Mouse (Mus musculus) heart, postnatal 14 days (tissue): ENCODE measurements at regions not wholly inside any gene's neighbourhood (a gene's known extent, or its start where the extent isn't known, plus 50 kb on each side); places are given as distances from the start of the nearest gene placed in this dataset.
A peak's percentile ranks its signal among the peaks of the same experiment; 100 is the strongest.

Source experiments
- DNase-seq, 2 experiments: peaks; one replicate each; pipeline ENCODE4 v3.0.0; 2021 to 2022
- intact Hi-C: fragments of 180-260 bp; cut with DNase I; formaldehyde crosslinking; loops from one replicate; pipeline ENCODE4 v1.15.1; 2025

GRCm38 (mm10) chr9:87954941-87955340, 223.9 kb upstream of the Tbx18 start:
- intact Hi-C loops, result no loop called here
- DNase-seq, result no peak

DNA sequence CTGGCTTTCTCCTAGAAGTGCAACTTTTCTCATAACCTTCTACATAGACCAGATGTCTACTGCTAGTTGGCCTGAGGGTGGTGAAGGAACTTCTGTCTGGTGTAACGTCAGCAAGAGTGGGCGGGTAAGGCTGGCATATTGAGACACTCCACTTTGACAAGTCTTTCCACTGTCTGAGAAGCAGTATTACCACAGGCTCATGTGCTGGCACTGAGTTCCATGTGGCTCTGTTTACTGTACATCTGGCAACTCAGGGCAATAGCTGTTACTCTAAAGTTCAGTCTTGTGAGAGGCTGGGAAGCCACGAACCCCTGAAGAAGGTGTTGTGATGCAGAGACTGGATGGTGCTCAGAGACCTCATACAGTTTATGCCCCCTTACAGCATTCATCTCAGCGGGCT, 230.7 kb upstream of the Tbx18 start:
- intact Hi-C loops, result no loop called here
- DNase-seq, result no peak

- DNase-seq, result no peak
- intact Hi-C loops, result no loop called here
Observed at GRCm38 (mm10) chr9:87964508-87964907, 233.4 kb upstream of the Tbx18 start.

DNA sequence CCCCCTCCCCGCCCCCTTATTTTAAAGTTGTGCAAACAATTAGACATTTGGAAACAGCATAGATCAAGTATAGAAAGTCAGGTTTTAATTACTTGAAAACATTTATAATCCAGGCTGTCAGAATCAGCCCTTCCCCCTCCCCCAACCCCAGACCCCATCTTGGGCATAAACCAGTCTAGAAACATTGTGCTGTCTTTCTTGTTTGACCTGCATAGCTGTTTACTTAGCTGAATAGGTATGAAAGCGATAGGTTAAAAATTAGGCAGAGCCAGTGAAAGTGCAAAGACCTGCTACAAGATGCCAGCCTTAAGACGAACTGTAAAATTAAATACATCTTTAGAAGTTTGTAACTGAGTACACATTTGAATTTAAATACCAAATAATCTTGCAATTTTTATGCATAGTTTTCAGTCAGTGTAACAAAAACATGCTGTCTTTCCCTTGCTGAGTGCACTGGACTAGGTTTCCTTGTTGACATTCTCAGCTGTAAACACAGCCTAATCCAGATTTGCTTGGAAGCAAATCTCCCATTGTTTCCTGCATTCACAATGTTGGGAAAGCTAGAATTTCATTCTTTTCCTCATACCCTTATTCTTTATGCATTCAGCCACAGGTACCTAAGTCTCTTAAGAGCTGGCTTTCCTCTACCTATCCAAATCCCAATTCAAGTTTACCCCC, 234.2 kb upstream of the Tbx18 start:
- no peak for DNase-seq
- intact Hi-C loops, result no loop called here

- peak; percentile 34 to 37 for DNase-seq
- intact Hi-C loops, result no loop called here
Observed at GRCm38 (mm10) chr9:87968190-87969082, 237.4 kb upstream of the Tbx18 start.

- intact Hi-C loops, result loop anchor here (10.0 kb wide), 1 partner anchor 236 kb away; the partner anchor contains the start of gene Tbx18
Observed at GRCm38 (mm10) chr9:87970586-87970985, 239.5 kb upstream of the Tbx18 start.

DNA sequence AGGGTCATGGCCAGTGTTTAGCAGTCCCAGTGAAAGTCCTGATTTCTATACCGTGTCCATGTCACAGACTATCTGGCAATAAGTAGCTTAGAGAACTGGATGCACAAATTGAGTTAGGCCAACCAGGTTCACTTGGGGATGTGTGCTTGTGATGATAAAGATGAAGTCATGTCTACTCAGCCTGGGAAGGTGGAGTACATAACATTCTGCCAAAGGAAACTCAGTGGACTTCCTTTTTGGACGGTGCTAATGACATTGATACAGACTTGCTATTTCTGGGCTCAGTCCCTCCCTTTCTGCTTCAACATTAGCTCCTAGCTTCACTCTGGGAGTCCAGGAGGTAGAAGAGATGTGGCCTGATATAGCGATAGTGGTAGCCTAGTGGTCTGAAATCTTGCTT, 240.7 kb upstream of the Tbx18 start:
- no peak for DNase-seq

More at GRCm38 (mm10) chr9:87970586-87970985, 239.5 kb upstream of the Tbx18 start:
- DNase-seq, result no peak

DNA sequence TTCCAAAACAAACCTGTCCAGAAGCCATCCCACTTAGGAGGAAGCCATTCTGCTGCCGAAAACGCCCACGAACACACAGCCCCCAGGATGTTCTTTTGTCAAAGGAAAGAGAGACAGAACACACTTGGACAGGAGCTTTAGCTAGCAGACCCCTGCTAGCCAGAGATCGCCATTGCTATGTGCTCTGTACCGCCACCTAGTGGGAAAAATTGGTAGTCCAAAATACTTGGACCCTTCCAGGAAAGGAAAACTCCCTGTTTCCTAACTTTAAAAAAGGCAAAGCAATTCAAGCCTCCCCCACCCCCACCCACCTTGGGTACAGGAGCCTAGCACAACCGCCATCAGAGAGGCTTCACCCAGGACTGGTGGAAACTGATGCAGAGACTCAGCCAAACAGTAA, 242.5 kb upstream of the Tbx18 start:
- peak in 1 of 2 experiments; percentile 40 for DNase-seq
- intact Hi-C loops, result loop anchor here (10.0 kb wide), 1 partner anchor 239 kb away; the partner anchor contains the start of gene Tbx18

More for the DNA sequence above, 240.7 kb upstream of the Tbx18 start:
- intact Hi-C loops, result loop anchor here (10.0 kb wide), 1 partner anchor 237 kb away; the partner anchor contains the start of gene Tbx18

- DNase-seq, result no peak
- intact Hi-C loops, result no loop called here
Observed at GRCm38 (mm10) chr9:87984910-87985309, 253.8 kb upstream of the Tbx18 start.

DNA sequence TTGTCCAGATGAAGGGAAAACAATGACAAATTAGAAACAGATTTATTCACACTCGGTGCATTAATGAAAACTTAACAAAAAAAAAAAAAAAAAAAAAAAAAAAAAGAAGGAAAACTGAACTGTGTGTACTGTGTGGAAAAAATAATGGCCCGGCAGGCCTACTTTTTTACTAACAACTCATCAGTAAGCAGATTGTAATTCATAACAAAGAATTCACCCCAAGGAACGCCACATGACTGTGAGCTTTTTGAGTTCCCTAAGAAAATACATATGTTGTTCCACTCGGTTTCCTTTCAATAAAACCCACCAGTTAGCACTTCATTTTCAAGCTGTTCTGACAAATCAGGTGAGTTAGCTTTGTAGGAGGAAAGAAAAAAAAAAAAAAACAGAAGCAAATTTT, 254.4 kb upstream of the Tbx18 start:
- no peak for DNase-seq
- intact Hi-C loops, result no loop called here

DNA sequence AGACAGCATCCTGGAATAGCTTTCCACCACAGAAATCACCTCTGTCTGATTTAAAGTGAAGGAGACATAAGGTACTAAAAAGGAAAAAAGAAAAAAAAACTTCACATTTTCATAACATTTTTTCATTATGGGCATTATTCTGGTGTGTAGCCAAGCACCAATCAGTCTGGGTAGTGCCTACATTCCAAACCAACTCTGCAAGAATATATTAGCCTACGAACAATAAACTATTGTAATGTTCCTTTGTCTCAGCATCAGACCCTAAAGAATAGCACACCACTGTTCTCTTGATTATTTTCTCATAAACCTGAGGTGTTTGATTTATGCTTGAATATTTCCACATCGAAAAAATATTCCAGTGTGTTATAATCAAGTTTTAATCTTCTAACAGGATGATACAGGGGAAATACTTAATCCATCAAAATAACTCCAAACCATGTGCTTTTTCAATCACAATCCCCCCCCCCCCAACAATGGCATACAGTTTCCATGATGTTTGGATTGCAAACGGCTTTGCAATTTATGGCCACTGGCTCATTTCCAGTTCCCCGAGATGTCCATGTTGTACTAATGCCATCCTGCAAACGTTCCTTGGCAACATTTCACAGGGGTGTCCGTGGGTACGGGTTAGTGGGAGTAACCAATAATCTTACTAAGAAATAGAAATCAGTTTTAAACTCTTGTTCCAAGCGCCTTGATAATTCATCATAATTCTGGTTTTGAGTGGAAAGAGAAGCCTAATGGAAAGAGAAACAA, 275.1 kb upstream of the Tbx18 start:
- intact Hi-C loops, result no loop called here
- DNase-seq, result no peak

GRCm38 (mm10) chr9:88023752-88024151, 292.7 kb upstream of the Tbx18 start:
- no peak for DNase-seq
- intact Hi-C loops, result no loop called here

- intact Hi-C loops, result no loop called here
- no peak for DNase-seq
Observed at GRCm38 (mm10) chr9:88025936-88026335, 294.9 kb upstream of the Tbx18 start.

DNA sequence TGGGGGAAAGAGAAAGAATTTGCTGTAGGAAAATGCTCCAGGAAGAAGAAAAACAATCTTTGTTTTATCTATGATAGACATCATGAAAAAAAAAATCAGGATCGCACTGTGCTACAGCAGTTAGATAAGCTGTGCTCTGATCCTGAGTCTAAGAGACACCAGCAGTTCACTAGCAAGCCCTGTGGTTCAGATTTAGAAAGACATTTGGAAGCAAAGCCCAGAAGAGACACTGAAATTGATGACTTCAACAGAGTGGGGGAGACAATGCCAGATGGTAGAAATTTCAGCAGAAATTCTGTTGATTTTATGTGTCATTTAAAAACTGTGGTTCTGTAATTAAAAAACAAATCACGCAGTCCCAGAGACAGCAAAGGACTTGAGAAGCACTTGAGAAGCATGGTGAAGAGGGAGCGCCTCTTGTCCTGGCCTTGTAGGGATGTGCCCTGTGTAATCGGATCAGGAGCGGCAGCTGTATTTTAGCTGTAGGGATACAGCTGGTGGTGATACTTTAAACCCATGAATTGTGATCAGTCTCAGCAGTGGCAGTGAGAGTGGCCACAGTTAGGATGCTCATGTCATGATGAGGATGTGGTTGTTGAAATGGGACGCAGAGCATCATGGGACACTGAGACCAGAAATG, 296.4 kb upstream of the Nt5e start:
- intact Hi-C loops, result no loop called here
- no peak for DNase-seq

- intact Hi-C loops, result no loop called here
- DNase-seq, result no peak
Observed at GRCm38 (mm10) chr9:88037560-88037959, 289.4 kb upstream of the Nt5e start.

GRCm38 (mm10) chr9:88049270-88049669, 277.7 kb upstream of the Nt5e start:
- no peak for DNase-seq
- intact Hi-C loops, result no loop called here

GRCm38 (mm10) chr9:88049792-88050191, 277.2 kb upstream of the Nt5e start:
- DNase-seq, result no peak
- intact Hi-C loops, result no loop called here

GRCm38 (mm10) chr9:88058551-88058950, 268.4 kb upstream of the Nt5e start:
- no peak for DNase-seq

GRCm38 (mm10) chr9:88059005-88059404, 268.0 kb upstream of the Nt5e start:
- DNase-seq, result no peak
- intact Hi-C loops, result no loop called here

More at GRCm38 (mm10) chr9:88058551-88058950, 268.4 kb upstream of the Nt5e start:
- intact Hi-C loops, result no loop called here

GRCm38 (mm10) chr9:88063973-88064676, 262.9 kb upstream of the Nt5e start:
- no peak for DNase-seq
- intact Hi-C loops, result no loop called here
